8 mouse cellular contexts compared by ENCODE assay signal in the genomic region with DNA sequence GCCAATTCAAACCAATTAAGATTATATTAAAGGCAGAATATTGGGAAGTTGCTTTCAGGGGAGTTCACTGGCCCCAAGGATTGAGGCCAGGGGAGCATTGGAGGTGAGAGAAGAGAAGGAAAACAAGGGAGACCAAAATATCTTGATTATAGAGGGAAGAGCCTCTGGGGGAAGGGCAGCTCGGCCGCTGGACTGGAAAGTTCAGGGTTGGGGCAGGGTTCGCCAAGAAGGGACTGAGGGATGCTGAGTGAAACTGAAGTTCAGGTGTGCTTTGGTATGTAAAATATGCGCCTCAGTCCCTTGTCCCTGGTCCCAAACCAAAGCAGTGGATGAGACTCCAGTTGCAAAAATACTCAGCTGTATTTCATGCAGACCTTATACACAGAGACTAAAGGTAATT. TPM values are rescaled to one million over a fixed set of nuclear protein-coding genes. Genes with fewer than 3 reads are reported as not detected.
DNase-seq lines count a peak whose midpoint lies in the region; ATAC-seq and TF ChIP-seq lines count a peak whose summit lies in the region.

No protein-coding gene starts in this region.

- DNase-seq in gastrocnemius, adult 2 months: no peak
- DNase-seq in gastrocnemius, postnatal 10 days: no peak
- no peak for DNase-seq in MEL (ENCODE audit: low read depth, low spot score)
- no peak for DNase-seq in left cerebral cortex, adult 9 months (ENCODE audit: low spot score in 2 of 2)
- no peak for DNase-seq in gastrocnemius, adult 8-10 months (ENCODE audit: low spot score in 2 of 2)
- DNase-seq in thymus, adult 2 months: no peak

- H3K4me1 ChIP-seq in MEL (ENCODE audit: control insufficient read depth in 1 of 2, insufficient read depth in 2 of 2, low read length in 2 of 2): peaks cover 0 to 11% of the 10 kb centered on the region in 2 experiments; a peak in 3 of 4 replicates
- H3K4me1 ChIP-seq in intestine, embryonic 16.5 days (ENCODE audit: control insufficient read depth, insufficient read depth, low read length): no peaks in the 10 kb centered on the region
- H3K4me1 ChIP-seq in liver, embryonic 16.5 days (ENCODE audit: control insufficient read depth, low read depth, low read length): peaks cover 10% of the 10 kb centered on the region
- H3K4me1 ChIP-seq in thymus, adult 2 months (replicated peaks; ENCODE audit: control insufficient read depth, insufficient read depth, low read length): 0 out of 2 replicates have a peak, but pooled peaks cover 2% of the 10 kb centered on the region

- H3K27ac ChIP-seq in gastrocnemius, adult 2 months: no peak overlapping the region; the same call in 1 of the 2 replicates
- no peak overlapping the region for H3K27ac ChIP-seq in MEL (ENCODE audit: control insufficient read depth, low read depth, low read length)
- no peak overlapping the region for H3K27ac ChIP-seq in intestine, embryonic 16.5 days (ENCODE audit: low read length)
- no peak overlapping the region for H3K27ac ChIP-seq in liver, embryonic 16.5 days (ENCODE audit: low read length)
- no peak overlapping the region for H3K27ac ChIP-seq in thymus, adult 2 months (ENCODE audit: control insufficient read depth, insufficient read depth, low read length)

- no peak for TF ChIP-seq EP300 in MEL (IDR thresholded peaks at IDR 0.05; ENCODE audit: low read depth in 1 of 2, low read length in 2 of 2)

- peaks cover 26% of the 10 kb centered on the region for H3K79me2 ChIP-seq in MEL (ENCODE audit: control insufficient read depth, insufficient read depth, low read length, poor library complexity)

- peaks cover 6 to 12% of the 10 kb centered on the region in 2 experiments; a peak in 3 of 4 replicates for H3K36me3 ChIP-seq in MEL (ENCODE audit: control insufficient read depth in 1 of 2, insufficient read depth in 2 of 2, low read length in 2 of 2)
- no peaks in the 10 kb centered on the region for H3K36me3 ChIP-seq in intestine, embryonic 16.5 days (ENCODE audit: control insufficient read depth, insufficient read depth, low read length)
- no peaks in the 10 kb centered on the region for H3K36me3 ChIP-seq in liver, embryonic 16.5 days (ENCODE audit: control insufficient read depth, insufficient read depth)
- H3K36me3 ChIP-seq in thymus, adult 2 months (ENCODE audit: control insufficient read depth, insufficient read depth, low read length): no peaks in the 10 kb centered on the region

- 59% methylated on average over 4 of the region's 4 CpGs for WGBS in intestine, embryonic 16.5 days
- WGBS in liver, embryonic 16.5 days (ENCODE audit: insufficient replicate concordance): 55% methylated on average over 4 of the region's 4 CpGs
- 76% methylated on average over 4 of the region's 4 CpGs for WGBS in thymus, adult 2 months

- no peaks in the 10 kb centered on the region for H3K9me3 ChIP-seq in MEL (replicated peaks; ENCODE audit: insufficient read depth, low read length)
- 0 out of 2 replicates have a peak, but pooled peaks cover 3% of the 10 kb centered on the region for H3K9me3 ChIP-seq in intestine, embryonic 16.5 days (ENCODE audit: control insufficient read depth, low read length)
- no peaks in the 10 kb centered on the region for H3K9me3 ChIP-seq in liver, embryonic 16.5 days (replicated peaks; ENCODE audit: control insufficient read depth, low read length)

- TF ChIP-seq RAD21 in MEL (IDR thresholded peaks at IDR 0.05; ENCODE audit: low read depth, low read length): no peak

- no peak for ATAC-seq in intestine, embryonic 16.5 days
- no peak for ATAC-seq in liver, embryonic 16.5 days (ENCODE audit: low read depth)

- peak overlapping the region; percentile 89; the same call in 1 of the 2 replicates for H3K4me2 ChIP-seq in intestine, embryonic 16.5 days (ENCODE audit: low read depth, low read length)
- H3K4me2 ChIP-seq in liver, embryonic 16.5 days (ENCODE audit: low read depth, low read length): peak overlapping the region; percentile 93

- peak overlapping the region; percentile 98 for H3K4me3 ChIP-seq in gastrocnemius, adult 2 months
- peak overlapping the region in 1 of 2 experiments; percentile 68; a peak in 2 of 4 replicates for H3K4me3 ChIP-seq in MEL (ENCODE audit: control insufficient read depth in 1 of 2, insufficient read depth in 1 of 2, low read depth in 2 of 2, low read length in 2 of 2)
- H3K4me3 ChIP-seq in intestine, embryonic 16.5 days (ENCODE audit: low read length): no peak overlapping the region; the same call in 1 of the 2 replicates
- peak overlapping the region; percentile 87 for H3K4me3 ChIP-seq in liver, embryonic 16.5 days (ENCODE audit: low read depth, low read length)
- no peak overlapping the region for H3K4me3 ChIP-seq in thymus, adult 2 months (ENCODE audit: control insufficient read depth, insufficient read depth, low read length)

- intact Hi-C loops in gastrocnemius, adult 2 months (cut with DNase I): loop anchor here (10.0 kb wide), 1 partner anchor 327 kb away; a partner anchor contains a TSS

- no peak for TF ChIP-seq CTCF in gastrocnemius, adult 2 months (IDR thresholded peaks at IDR 0.05)
- TF ChIP-seq CTCF in MEL (IDR thresholded peaks at IDR 0.05 in 2 of 3, conservative IDR thresholded peaks at IDR 0.05 in 1 of 3; ENCODE audit: control insufficient read depth in 1 of 3, insufficient read depth in 1 of 3, low read depth in 2 of 3, low read length in 3 of 3, poor library complexity in 1 of 3, severe bottlenecking in 1 of 3): no peak
- TF ChIP-seq CTCF in thymus, adult 2 months (IDR thresholded peaks at IDR 0.05; ENCODE audit: borderline replicate concordance, control insufficient read depth, extremely low read depth, insufficient read depth, low read length, poor library complexity): no peak

- peak overlapping the region; percentile 59 for H3K9ac ChIP-seq in MEL (ENCODE audit: control insufficient read depth, low read depth, low read length, poor library complexity, severe bottlenecking)
- no peak overlapping the region for H3K9ac ChIP-seq in intestine, embryonic 16.5 days (ENCODE audit: low read depth, low read length)
- H3K9ac ChIP-seq in liver, embryonic 16.5 days (ENCODE audit: low read depth, low read length): no peak overlapping the region; the same call in 1 of the 2 replicates

- no peak for TF ChIP-seq POLR2A in MEL (IDR thresholded peaks at IDR 0.05; ENCODE audit: control insufficient read depth in 1 of 2, insufficient read depth in 1 of 2, low read depth in 1 of 2, low read length in 2 of 2, poor library complexity in 1 of 2)
- no peak for TF ChIP-seq POLR2A in thymus, adult 2 months (IDR thresholded peaks at IDR 0.05; ENCODE audit: control insufficient read depth, extremely low read depth, insufficient read depth, low read length, poor library complexity)

- H3K27me3 ChIP-seq in MEL (ENCODE audit: control insufficient read depth in 1 of 2, insufficient read depth in 2 of 2, low read length in 2 of 2): no peaks in the 10 kb centered on the region
- H3K27me3 ChIP-seq in intestine, embryonic 16.5 days (replicated peaks; ENCODE audit: control insufficient read depth, insufficient read depth, low read length): no peaks in the 10 kb centered on the region
- H3K27me3 ChIP-seq in liver, embryonic 16.5 days (ENCODE audit: control insufficient read depth, insufficient read depth, low read depth, low read length): peaks cover 5% of the 10 kb centered on the region; the same call in 1 of the 2 replicates
- no peaks in the 10 kb centered on the region for H3K27me3 ChIP-seq in thymus, adult 2 months (ENCODE audit: control insufficient read depth, insufficient read depth, low read length)

TF ChIP-seq in MEL, 35 proteins besides CTCF, POLR2A, EP300 and RAD21:
- no peak for TF ChIP-seq SMC3 (IDR thresholded peaks at IDR 0.05; ENCODE audit: low read depth, low read length)
- TF ChIP-seq MXI1 (IDR thresholded peaks at IDR 0.05; ENCODE audit: low read depth, low read length): no peak
- no peak for TF ChIP-seq BHLHE40 (IDR thresholded peaks at IDR 0.05; ENCODE audit: borderline replicate concordance, low read depth, low read length)
- no peak for TF ChIP-seq RCOR1 (IDR thresholded peaks at IDR 0.05; ENCODE audit: low read depth, low read length)
- TF ChIP-seq POLR2AphosphoS2 (IDR thresholded peaks at IDR 0.05; ENCODE audit: low read length): no peak
- no peak for TF ChIP-seq SIN3A (IDR thresholded peaks at IDR 0.05; ENCODE audit: low read length)
- no peak for TF ChIP-seq MYB (IDR thresholded peaks at IDR 0.05; ENCODE audit: low read depth, low read length)
- TF ChIP-seq GATA1 (IDR thresholded peaks at IDR 0.05; ENCODE audit: low read depth, low read length): no peak
- no peak for TF ChIP-seq ZNF384 (IDR thresholded peaks at IDR 0.05; ENCODE audit: low read depth, low read length)
- no peak for TF ChIP-seq TBP (IDR thresholded peaks at IDR 0.05; ENCODE audit: low read depth, low read length)
- TF ChIP-seq ETS1 (IDR thresholded peaks at IDR 0.05; ENCODE audit: low read depth, low read length): no peak
- TF ChIP-seq ZKSCAN1 (IDR thresholded peaks at IDR 0.05; ENCODE audit: low read depth, low read length): no peak
- no peak for TF ChIP-seq ZMIZ1 (IDR thresholded peaks at IDR 0.05; ENCODE audit: low read depth, low read length)
- no peak for TF ChIP-seq ZC3H11A (IDR thresholded peaks at IDR 0.05; ENCODE audit: low read depth, low read length)

RNA-seq across cellular contexts. Expression of a gene that starts 0.9 kb away (rescaled TPM):
- 1 to 10 TPM; 5.2 to 6.7 TPM for total RNA-seq in gastrocnemius, adult 2 months (2021)
- 1 to 10 TPM; 5.6 to 5.7 TPM for total RNA-seq in gastrocnemius, postnatal 10 days (2021)
- 31.1 and 31.5 TPM in 2 replicates for total RNA-seq in MEL (2012; rRNA removed)
- 10 to 100 TPM in 1 of 2 experiments, not detected in 1; 17.0 TPM for polyA plus RNA-seq in MEL (2012; ENCODE audit: insufficient read depth in 1 of 2, insufficient read length in 2 of 2, low read depth in 1 of 2, low replicate concordance in 2 of 2, missing spikeins in 1 of 2)
- 17.4 and 17.9 TPM in 2 replicates for polyA plus RNA-seq in intestine, embryonic 16.5 days (2015; fragmentation: Nextera tagmentation; extraction: Ambion mirVana)
- 11.8 and 12.0 TPM in 2 replicates for polyA plus RNA-seq in liver, embryonic 16.5 days (2015; fragmentation: Nextera tagmentation; extraction: Ambion mirVana)
- total RNA-seq in gastrocnemius, adult 8-10 months (2022): 1 to 10 TPM; 5.1 to 6.2 (median 5.4) TPM
- 6.5 and 7.1 TPM in 2 replicates for polyA plus RNA-seq in thymus, adult 2 months (2012; rRNA removed)

Comparison
In these comparisons a context has a peak if more than half of its experiments do, and no peak if none do; other contexts are left out.
1. H3K4me3 ChIP-seq: peak in gastrocnemius, adult 2 months (single experiment) and liver, embryonic 16.5 days (single experiment); none in intestine, embryonic 16.5 days (single experiment) and thymus, adult 2 months (single experiment).